14 mouse cellular contexts compared by ENCODE assay signal in genomic region chr8:122630696-122631095, GRCm38 (mm10). TPM values are rescaled to one million over a fixed set of nuclear protein-coding genes. Genes with fewer than 3 reads are reported as not detected.
A peak's percentile ranks its signal among the peaks of the same experiment; 100 is the strongest.
DNase-seq lines count a peak whose midpoint lies in the region; ATAC-seq lines count a peak whose summit lies in the region.
"Had no signal": no experiment of that assay in that cellular context is flagged by ENCODE, and none has a peak within 500 bp of the region (broad histone marks: within the 10 kb centered on the region; RNA-seq: fewer than 3 reads in every experiment).

No protein-coding gene starts in this region.

- no peaks in the 10 kb centered on the region for H3K9me3 ChIP-seq in intestine, embryonic 14.5 days (ENCODE audit: control insufficient read depth, low read length)
- H3K9me3 ChIP-seq in intestine, embryonic 15.5 days: no peaks in the 10 kb centered on the region
- no peaks in the 10 kb centered on the region for H3K9me3 ChIP-seq in forebrain, embryonic 12.5 days

- 58% methylated on average over 22 of the region's 22 CpGs for WGBS in intestine, embryonic 14.5 days
- WGBS in intestine, embryonic 15.5 days: 56% methylated on average over 22 of the region's 22 CpGs
- 63% methylated on average over 22 of the region's 22 CpGs for WGBS in forebrain, embryonic 12.5 days

- H3K27ac ChIP-seq in intestine, embryonic 14.5 days (ENCODE audit: low read depth): no peak overlapping the region
- no peak overlapping the region for H3K27ac ChIP-seq in intestine, embryonic 15.5 days
- H3K27ac ChIP-seq in forebrain, embryonic 12.5 days: no peak overlapping the region
- H3K27ac ChIP-seq: gastrocnemius, adult 2 months had no signal

- 0 out of 2 replicates have a peak, but pooled peaks cover 5% of the 10 kb centered on the region for H3K27me3 ChIP-seq in intestine, embryonic 14.5 days (replicated peaks; ENCODE audit: control insufficient read depth, insufficient read depth, low read length)
- H3K27me3 ChIP-seq in intestine, embryonic 15.5 days (replicated peaks): no peaks in the 10 kb centered on the region
- peaks cover 25% of the 10 kb centered on the region for H3K27me3 ChIP-seq in forebrain, embryonic 12.5 days

- peak overlapping the region; percentile 18 for H3K4me2 ChIP-seq in intestine, embryonic 14.5 days (ENCODE audit: low read length)
- no peak overlapping the region for H3K4me2 ChIP-seq in intestine, embryonic 15.5 days (replicated peaks)
- 0 out of 2 replicates have a peak overlapping the region, but pooled peaks have one; percentile 6 for H3K4me2 ChIP-seq in forebrain, embryonic 12.5 days

- DNase-seq in intestine, embryonic 14.5 days (ENCODE audit: low spot score): no peak
- peak; percentile 26 for DNase-seq in ZHBTc4 (ENCODE audit: low read depth, low spot score)
- peak; percentile 53 for DNase-seq in kidney, postnatal 14 days
- no peak for DNase-seq in frontal cortex, postnatal 14 days (ENCODE audit: low spot score in 2 of 2)
- DNase-seq: adrenal gland, postnatal 36 days; gastrocnemius, adult 2 months; thymus, postnatal 25 days had no signal

- no peaks in the 10 kb centered on the region for H3K36me3 ChIP-seq in intestine, embryonic 14.5 days (ENCODE audit: control insufficient read depth, insufficient read depth, low read length)
- H3K36me3 ChIP-seq in intestine, embryonic 15.5 days: no peaks in the 10 kb centered on the region
- peaks cover 33% of the 10 kb centered on the region for H3K36me3 ChIP-seq in forebrain, embryonic 12.5 days (replicated peaks)

- no peak overlapping the region for H3K9ac ChIP-seq in intestine, embryonic 14.5 days (ENCODE audit: low read length)
- no peak overlapping the region for H3K9ac ChIP-seq in intestine, embryonic 15.5 days
- H3K9ac ChIP-seq in forebrain, embryonic 12.5 days: no peak overlapping the region

- 0 out of 2 replicates have a peak, but pooled peaks cover 4% of the 10 kb centered on the region for H3K4me1 ChIP-seq in intestine, embryonic 14.5 days (replicated peaks; ENCODE audit: control insufficient read depth, insufficient read depth, low read length)
- H3K4me1 ChIP-seq in intestine, embryonic 15.5 days (replicated peaks): 0 out of 2 replicates have a peak, but pooled peaks cover 3% of the 10 kb centered on the region
- H3K4me1 ChIP-seq in forebrain, embryonic 12.5 days: peaks cover 3% of the 10 kb centered on the region; the same call in 1 of the 2 replicates

- no peak for ATAC-seq in intestine, embryonic 14.5 days (replicated peaks; ENCODE audit: low FRiP score, low TSS enrichment, low read depth)
- ATAC-seq in intestine, embryonic 15.5 days: no peak
- ATAC-seq in forebrain, embryonic 12.5 days (ENCODE audit: low FRiP score): no peak
- ATAC-seq in megakaryocyte-erythroid progenitor cell, adult 5-6 weeks (replicated peaks; ENCODE audit: low FRiP score, low TSS enrichment, poor library complexity, severe bottlenecking): no peak

- H3K4me3 ChIP-seq in intestine, embryonic 14.5 days (ENCODE audit: low read depth, low read length): no peak overlapping the region
- H3K4me3 ChIP-seq in intestine, embryonic 15.5 days (replicated peaks): no peak overlapping the region
- no peak overlapping the region for H3K4me3 ChIP-seq in forebrain, embryonic 12.5 days (replicated peaks)
- H3K4me3 ChIP-seq: gastrocnemius, adult 2 months had no signal

RNA-seq across cellular contexts. Expression of gene Pabpn1l, which starts 8.2 kb away (rescaled TPM):
- not detected in 2 replicates for polyA plus RNA-seq in intestine, embryonic 14.5 days (2014; fragmentation: Nextera tagmentation; extraction: Ambion mirVana)
- polyA plus RNA-seq in intestine, embryonic 15.5 days (2015; fragmentation: Nextera tagmentation; extraction: Ambion mirVana): not detected in 2 replicates
- not detected in 2 replicates for polyA plus RNA-seq in forebrain, embryonic 12.5 days (2016; fragmentation: Nextera tagmentation; extraction: Ambion mirVana)
- not detected in 2 replicates for total RNA-seq in megakaryocyte-erythroid progenitor cell, adult 5-6 weeks (2014; fragmentation: Nextera tagmentation)
- not detected in 2 replicates for total RNA-seq in megakaryocyte-erythroid progenitor cell, adult 5-6 weeks (2017)
- total RNA-seq: adrenal gland, postnatal 36 days; gastrocnemius, adult 2 months; left cerebral cortex, postnatal 25 days; MEL had no signal
- polyA plus RNA-seq: cortical plate, adult 2 months; small intestine, adult 2 months had no signal

RNA-seq across cellular contexts. Expression of gene Trappc2l, which starts 19.3 kb away (rescaled TPM):
- polyA plus RNA-seq in intestine, embryonic 14.5 days (2014; fragmentation: Nextera tagmentation; extraction: Ambion mirVana): 67.3 and 71.8 TPM in 2 replicates
- 58.0 and 76.0 TPM in 2 replicates for polyA plus RNA-seq in intestine, embryonic 15.5 days (2015; fragmentation: Nextera tagmentation; extraction: Ambion mirVana)
- polyA plus RNA-seq in forebrain, embryonic 12.5 days (2016; fragmentation: Nextera tagmentation; extraction: Ambion mirVana): 42.2 and 44.2 TPM in 2 replicates
- total RNA-seq in megakaryocyte-erythroid progenitor cell, adult 5-6 weeks (2014; fragmentation: Nextera tagmentation): 24.4 and 27.7 TPM in 2 replicates
- 10.2 and 19.6 TPM in 2 replicates for total RNA-seq in megakaryocyte-erythroid progenitor cell, adult 5-6 weeks (2017)

RNA-seq across cellular contexts. Expression of gene Galns, which starts 19.4 kb away (rescaled TPM):
- 12.2 and 13.8 TPM in 2 replicates for polyA plus RNA-seq in intestine, embryonic 14.5 days (2014; fragmentation: Nextera tagmentation; extraction: Ambion mirVana)
- 17.1 and 18.8 TPM in 2 replicates for polyA plus RNA-seq in intestine, embryonic 15.5 days (2015; fragmentation: Nextera tagmentation; extraction: Ambion mirVana)
- 4.2 and 5.0 TPM in 2 replicates for polyA plus RNA-seq in forebrain, embryonic 12.5 days (2016; fragmentation: Nextera tagmentation; extraction: Ambion mirVana)
- 21.7 and 31.5 TPM in 2 replicates for total RNA-seq in megakaryocyte-erythroid progenitor cell, adult 5-6 weeks (2014; fragmentation: Nextera tagmentation)
- 3.8 and 8.2 TPM in 2 replicates for total RNA-seq in megakaryocyte-erythroid progenitor cell, adult 5-6 weeks (2017)

RNA-seq across cellular contexts. Expression of gene Aprt, which starts 54.0 kb away (rescaled TPM):
- 580 and 583 TPM in 2 replicates for polyA plus RNA-seq in intestine, embryonic 14.5 days (2014; fragmentation: Nextera tagmentation; extraction: Ambion mirVana)
- 545 and 612 TPM in 2 replicates for polyA plus RNA-seq in intestine, embryonic 15.5 days (2015; fragmentation: Nextera tagmentation; extraction: Ambion mirVana)
- 170 and 188 TPM in 2 replicates for polyA plus RNA-seq in forebrain, embryonic 12.5 days (2016; fragmentation: Nextera tagmentation; extraction: Ambion mirVana)
- 228 and 254 TPM in 2 replicates for total RNA-seq in megakaryocyte-erythroid progenitor cell, adult 5-6 weeks (2014; fragmentation: Nextera tagmentation)
- total RNA-seq in megakaryocyte-erythroid progenitor cell, adult 5-6 weeks (2017): 55.1 and 106 TPM in 2 replicates

Comparison
In these comparisons a context has a peak if more than half of its experiments do, and no peak if none do; other contexts are left out.
1. DNase-seq: peak in ZHBTc4 (single experiment) and kidney, postnatal 14 days (single experiment); none in intestine, embryonic 14.5 days (single experiment) and frontal cortex, postnatal 14 days (0 of 2).